Mouse (Mus musculus) kidney, postnatal 36 days (tissue): ENCODE measurements around the gene Kcnk13.

Experiments
- DNase-seq, 2 experiments: peaks; one replicate each; pipeline ENCODE4 v3.0.0; 2021 to 2022; ENCODE audit warnings: mixed read lengths in 2 of 2

Kcnk13 gene

DNA sequence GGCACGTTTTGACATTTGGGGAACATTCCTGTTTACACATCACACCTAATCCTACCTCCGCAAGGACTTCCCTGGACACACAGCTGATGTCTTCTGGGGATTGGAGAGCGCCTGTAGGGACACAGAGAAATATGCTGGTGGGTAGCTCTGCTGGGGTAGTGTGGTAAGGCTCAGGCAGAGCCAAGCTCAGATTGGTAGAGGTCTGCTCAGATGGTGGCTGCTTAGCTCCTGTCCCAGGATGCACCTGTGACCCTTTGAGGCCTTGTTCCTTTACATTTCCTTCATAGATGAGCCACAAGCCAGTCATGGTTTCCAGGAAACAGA lies 136.4 kb downstream of the Kcnk13 start:
- no peak for DNase-seq

GRCm38 (mm10) chr12:100101651-100102050 lies 137.4 kb downstream of the Kcnk13 start:
- no peak for DNase-seq

DNA sequence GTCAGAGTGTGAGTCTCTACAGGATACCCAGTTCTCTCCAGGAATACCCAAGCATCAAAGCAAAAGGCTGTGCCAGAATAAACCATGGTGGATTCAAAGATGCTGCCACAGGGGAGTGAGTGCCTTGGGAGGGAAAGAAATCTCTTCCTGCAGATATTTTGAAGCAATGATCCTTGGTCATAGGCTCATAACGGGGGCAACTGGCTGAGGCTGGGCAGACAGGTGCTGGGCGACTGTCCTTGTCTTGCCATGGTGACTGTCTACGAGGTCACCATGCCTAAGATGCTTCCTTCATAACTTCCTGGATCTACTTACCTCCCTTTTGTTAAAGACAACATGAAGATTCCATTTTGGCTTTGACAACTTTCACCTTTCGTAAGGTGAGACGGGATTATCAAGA lies 140.2 kb downstream of the Kcnk13 start:
- DNase-seq: no peak

- peak; percentile 64 to 89 for DNase-seq
Measured at GRCm38 (mm10) chr12:100106275-100106895, 142.1 kb downstream of the Kcnk13 start.

- DNase-seq: no peak
Measured at GRCm38 (mm10) chr12:100107436-100107835, 143.1 kb downstream of the Kcnk13 start.

DNA sequence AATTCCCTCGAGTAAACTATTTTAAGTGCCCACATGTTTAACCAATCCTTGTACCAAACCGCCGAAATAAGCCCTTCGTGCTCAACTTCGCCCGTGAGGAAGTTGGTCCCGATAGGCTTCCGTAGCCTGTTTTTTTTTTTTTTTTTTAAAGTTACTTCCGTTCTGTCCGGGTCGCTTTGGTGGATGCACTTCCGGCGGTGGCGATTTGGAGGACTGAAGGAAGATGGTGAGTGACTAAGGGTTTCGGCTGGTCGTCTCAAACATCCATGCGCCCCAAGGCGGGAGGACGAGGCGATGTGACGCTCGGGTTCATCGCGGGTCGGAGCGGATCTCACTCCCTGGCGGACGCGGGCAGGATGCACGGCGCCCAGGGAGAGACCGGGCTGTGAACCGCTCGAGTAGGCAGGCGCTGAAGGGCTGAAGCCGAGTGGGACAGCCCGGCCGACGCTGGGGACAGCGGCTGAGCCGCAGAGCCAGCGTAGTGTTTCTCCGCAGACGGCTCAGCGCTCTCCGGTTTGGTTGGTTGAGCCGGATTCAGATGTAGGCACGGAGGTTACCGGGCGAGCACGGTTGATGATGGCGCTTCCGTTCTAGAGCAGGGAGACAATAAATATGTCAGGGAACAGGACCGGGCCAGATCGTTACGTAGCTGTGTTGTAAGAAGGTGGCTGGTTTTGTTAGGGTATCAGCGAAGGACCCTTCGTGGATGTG lies 145.8 kb downstream of the Kcnk13 start, which contains the start of gene Psmc1:
Gene Psmc1 (plus strand): TSS at position 169 of the 711 bp plus-strand sequence.
- DNase-seq: peak; percentile 85
